Mouse (Mus musculus): ENCODE data around the gene Csrp1. TPM values are rescaled to one million over a fixed set of nuclear protein-coding genes. Genes with fewer than 3 reads are reported as not detected.

Csrp1 gene
- polyA plus RNA-seq (2015; fragmentation: Nextera tagmentation; extraction: Ambion mirVana), result 225 and 236 TPM in 2 replicates

DNA sequence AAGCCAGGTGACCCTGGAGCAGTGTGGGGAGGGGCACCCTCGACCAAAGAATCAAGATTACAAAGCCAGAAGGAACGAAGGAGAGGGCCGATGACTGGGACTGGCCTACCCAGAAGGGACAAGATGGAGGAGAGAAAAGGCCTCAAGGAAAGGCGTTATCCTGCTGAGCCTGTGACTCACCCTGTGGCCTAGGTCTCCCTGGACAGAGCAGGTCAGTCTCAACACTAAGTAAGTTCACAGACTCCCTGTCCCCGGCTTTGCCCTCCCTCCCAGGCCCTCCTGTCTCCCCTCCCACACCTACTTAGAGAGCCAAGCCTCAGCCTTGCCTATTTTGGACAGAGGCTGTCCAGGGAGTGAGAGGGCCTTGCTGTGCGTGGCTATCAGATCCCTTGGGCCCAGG lies at the start of gene Csrp1:
Csrp1 (plus strand) TSS at position 79 of the 400 bp plus-strand sequence.
- no peak within 1 kb of the TSS for H3K9ac ChIP-seq
- ATAC-seq (ENCODE audit: insufficient read depth, low FRiP score, low read depth), result no peak
- no peak within 1 kb of the TSS for H3K27ac ChIP-seq
- peak within 1 kb of the TSS; percentile 11; the same call in 1 of the 2 replicates for H3K4me2 ChIP-seq
- H3K27me3 ChIP-seq (replicated peaks), result no peaks in the 10 kb centered on the region
- no peak within 1 kb of the TSS for H3K4me3 ChIP-seq (replicated peaks)
- H3K9me3 ChIP-seq, result no peaks in the 10 kb centered on the region
- no peaks in the 10 kb centered on the region for H3K36me3 ChIP-seq
- H3K4me1 ChIP-seq, result 0 out of 2 replicates have a peak, but pooled peaks cover 3% of the 10 kb centered on the region
- 59% methylated on average over 6 of the region's 6 CpGs for WGBS

DNA sequence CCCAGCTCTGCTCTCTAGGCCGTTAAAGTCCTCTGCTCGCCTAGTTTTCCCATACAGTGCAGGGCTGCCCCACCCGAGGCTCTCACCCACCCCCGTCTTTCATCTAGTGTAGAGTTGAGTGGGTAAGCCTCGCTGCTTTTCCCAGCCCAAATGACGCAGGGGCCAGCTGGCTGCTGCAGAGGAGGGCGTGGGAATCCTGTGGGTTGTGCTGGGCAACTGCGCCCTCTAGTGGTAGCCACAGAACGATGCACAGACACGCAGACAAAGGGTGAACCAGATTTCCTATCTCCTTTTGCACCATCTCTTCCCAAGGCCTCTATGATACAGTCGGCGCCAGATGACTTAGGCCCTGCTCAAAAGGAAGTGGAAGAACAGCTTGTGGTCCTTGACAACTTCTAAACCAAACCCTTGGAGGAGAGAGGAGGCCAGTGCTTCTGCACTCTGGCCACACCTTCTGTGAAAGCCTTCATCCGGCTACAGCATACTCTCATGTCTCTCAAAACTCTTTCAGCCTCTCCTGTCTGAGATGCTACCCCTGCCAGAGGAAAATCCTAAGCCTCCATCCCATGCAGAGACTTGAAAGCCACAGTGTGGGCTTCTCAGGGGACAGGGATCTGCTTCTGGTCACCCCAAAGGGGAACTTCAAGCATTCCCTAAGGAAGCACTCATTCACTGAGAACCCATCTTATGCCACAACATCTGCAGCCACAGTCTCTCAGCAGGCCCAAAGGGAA lies 49.3 kb upstream of the Csrp1 start:
- Histone ChIP-seq H3K36me3 (no peaks in the 10 kb centered on the region), H3K4me3 (replicated peaks) (no peak overlapping the region), H3K9ac (no peak overlapping the region), H3K27ac (no peak overlapping the region), H3K27me3 (replicated peaks) (no peaks in the 10 kb centered on the region), H3K9me3 (no peaks in the 10 kb centered on the region), H3K4me2 (peak overlapping the region; percentile 31), H3K4me1 (0 out of 2 replicates have a peak, but pooled peaks cover 14% of the 10 kb centered on the region)
- peak; percentile 62 for ATAC-seq (ENCODE audit: insufficient read depth, low FRiP score, low read depth)
- 7% methylated on average over 13 of the region's 13 CpGs for WGBS

DNA sequence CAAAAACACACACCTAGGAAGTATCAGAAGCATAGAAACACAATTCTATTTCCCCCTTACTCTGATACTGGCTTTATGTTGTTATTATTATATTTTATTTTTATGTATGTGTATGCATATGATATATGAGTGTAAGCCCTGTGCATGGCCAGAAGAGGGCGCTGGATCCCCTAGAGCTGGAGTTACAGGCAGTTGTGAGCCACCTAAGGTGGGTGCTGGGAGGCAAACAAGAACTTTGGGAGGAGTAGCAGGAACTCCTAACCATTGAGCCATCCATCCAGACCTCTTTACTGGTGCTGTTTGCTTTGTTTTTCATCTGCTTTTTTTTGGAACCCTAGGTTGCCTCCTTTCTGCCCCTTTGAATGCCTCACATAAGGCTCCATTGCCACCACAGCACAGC lies 48.5 kb upstream of the Csrp1 start:
- Histone ChIP-seq H3K4me2 (no peak overlapping the region), H3K27ac (no peak overlapping the region), H3K27me3 (replicated peaks) (no peaks in the 10 kb centered on the region), H3K9me3 (no peaks in the 10 kb centered on the region), H3K9ac (no peak overlapping the region), H3K4me1 (0 out of 2 replicates have a peak, but pooled peaks cover 14% of the 10 kb centered on the region), H3K4me3 (replicated peaks) (no peak overlapping the region), H3K36me3 (no peaks in the 10 kb centered on the region)
- no peak for ATAC-seq (ENCODE audit: insufficient read depth, low FRiP score, low read depth)
- 19% methylated on average over 1 of the region's 1 CpGs for WGBS

DNA sequence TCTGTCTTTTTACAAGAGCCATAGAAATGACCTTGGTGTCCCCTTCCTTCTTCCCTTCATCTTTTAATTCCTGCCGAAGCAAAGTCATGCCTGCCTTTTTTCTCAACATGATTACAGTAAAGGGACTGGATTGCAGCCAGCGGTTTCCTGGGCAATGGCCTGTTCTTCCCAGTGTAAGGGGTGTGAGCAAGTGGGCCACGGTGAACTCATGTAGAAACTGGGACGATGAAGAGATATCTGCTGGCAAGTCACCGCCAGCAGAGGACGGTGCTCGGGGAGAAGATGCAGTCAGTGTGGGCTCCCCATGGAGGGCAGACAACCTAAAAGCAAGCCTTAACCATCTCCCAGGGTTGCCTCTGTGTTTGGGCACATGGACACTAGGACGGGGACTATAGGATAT lies 47.9 kb upstream of the Csrp1 start:
- 65% methylated on average over 8 of the region's 8 CpGs for WGBS
- no peak overlapping the region for H3K27ac ChIP-seq

DNA sequence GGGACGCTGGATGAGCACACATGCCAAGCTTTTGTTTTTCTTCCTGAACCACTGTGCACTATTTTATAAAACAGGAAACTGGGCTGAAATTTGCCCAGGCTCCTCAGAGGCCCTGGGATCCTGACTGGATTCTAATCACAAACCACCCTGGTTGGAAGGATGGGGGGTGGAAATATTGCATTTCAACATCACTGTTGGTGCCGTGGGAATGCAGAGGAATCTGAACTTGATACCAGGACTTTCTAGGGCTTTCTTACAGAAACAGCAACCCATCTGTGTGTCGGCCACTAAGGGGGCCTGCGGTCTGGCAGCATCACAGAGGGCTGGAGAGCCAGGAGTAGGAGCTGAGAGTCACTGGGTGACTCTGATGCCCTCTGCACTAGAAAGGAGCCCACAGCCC lies 47.5 kb upstream of the Csrp1 start:
- H3K36me3 ChIP-seq, result no peaks in the 10 kb centered on the region
- 0 out of 2 replicates have a peak, but pooled peaks cover 14% of the 10 kb centered on the region for H3K4me1 ChIP-seq
- H3K4me3 ChIP-seq (replicated peaks), result no peak overlapping the region
- H3K27ac ChIP-seq, result no peak overlapping the region
- no peak overlapping the region for H3K9ac ChIP-seq
- no peak for ATAC-seq (ENCODE audit: insufficient read depth, low FRiP score, low read depth)
- 79% methylated on average over 4 of the region's 4 CpGs for WGBS
- no peaks in the 10 kb centered on the region for H3K27me3 ChIP-seq (replicated peaks)
- no peak overlapping the region for H3K4me2 ChIP-seq
- no peaks in the 10 kb centered on the region for H3K9me3 ChIP-seq

More for the DNA sequence above, 47.9 kb upstream of the Csrp1 start:
- H3K4me3 ChIP-seq (replicated peaks), result no peak overlapping the region
- no peaks in the 10 kb centered on the region for H3K9me3 ChIP-seq
- no peak overlapping the region for H3K9ac ChIP-seq
- no peaks in the 10 kb centered on the region for H3K36me3 ChIP-seq
- ATAC-seq (ENCODE audit: insufficient read depth, low FRiP score, low read depth), result no peak
- H3K4me2 ChIP-seq, result no peak overlapping the region
- H3K27me3 ChIP-seq (replicated peaks), result no peaks in the 10 kb centered on the region
- H3K4me1 ChIP-seq, result 0 out of 2 replicates have a peak, but pooled peaks cover 14% of the 10 kb centered on the region

DNA sequence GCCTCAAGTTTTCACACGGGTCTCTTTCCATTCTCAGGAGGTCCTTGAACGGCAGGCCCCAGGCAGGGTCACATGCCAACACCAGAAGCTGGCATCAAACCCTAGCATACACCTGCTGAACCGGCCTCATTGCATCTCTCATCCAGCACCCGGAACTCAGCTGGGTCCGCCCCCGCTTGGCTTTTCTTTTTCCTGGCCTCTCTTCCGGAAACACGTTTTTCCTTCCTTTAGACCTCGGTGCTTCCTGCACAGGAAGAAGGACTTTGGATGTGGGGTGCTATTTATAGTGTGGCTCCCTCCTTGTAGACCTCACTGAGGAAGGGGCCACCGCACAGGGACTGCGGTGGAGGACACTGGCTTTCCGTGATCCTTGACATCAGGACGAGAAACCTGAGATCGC lies 46.4 kb upstream of the Csrp1 start:
- H3K27me3 ChIP-seq (replicated peaks), result no peaks in the 10 kb centered on the region
- no peak overlapping the region for H3K4me3 ChIP-seq (replicated peaks)
- 0 out of 2 replicates have a peak, but pooled peaks cover 14% of the 10 kb centered on the region for H3K4me1 ChIP-seq
- no peak overlapping the region for H3K27ac ChIP-seq
- no peak for ATAC-seq (ENCODE audit: insufficient read depth, low FRiP score, low read depth)
- H3K36me3 ChIP-seq, result no peaks in the 10 kb centered on the region
- H3K9ac ChIP-seq, result no peak overlapping the region
- H3K9me3 ChIP-seq, result no peaks in the 10 kb centered on the region
- H3K4me2 ChIP-seq, result no peak overlapping the region
- 76% methylated on average over 14 of the region's 14 CpGs for WGBS

DNA sequence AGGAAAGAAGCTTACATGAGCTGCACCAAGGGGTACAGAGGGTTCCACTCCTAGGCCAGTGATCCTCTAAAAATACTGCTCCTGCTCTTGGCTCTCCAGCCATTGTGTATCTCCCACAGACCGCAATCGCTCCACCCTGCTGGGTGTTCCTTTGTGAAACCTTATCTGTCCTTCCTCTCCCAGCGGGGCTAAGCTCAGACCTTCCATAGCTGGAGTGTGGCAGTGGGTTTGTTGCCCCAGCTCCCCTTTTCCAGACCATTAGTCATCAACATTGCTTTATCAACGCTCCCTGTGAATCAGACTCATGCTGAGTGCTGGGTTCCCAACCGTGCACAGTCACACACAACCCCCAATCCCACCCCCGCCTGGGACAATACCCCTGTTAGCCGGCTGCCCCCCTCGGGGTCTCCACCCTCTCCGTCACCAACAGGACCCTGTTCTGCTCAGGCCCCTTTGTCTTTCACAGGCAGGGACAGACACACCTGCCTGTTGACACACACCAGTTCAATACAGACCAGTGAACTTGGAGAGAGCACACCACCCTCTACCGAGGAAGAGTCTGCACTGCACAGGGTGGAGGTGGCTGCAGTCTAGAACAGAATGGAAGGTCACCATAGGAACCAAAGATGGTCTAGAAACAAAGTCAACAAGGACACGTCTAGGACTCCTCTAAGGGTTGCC lies 44.3 kb upstream of the Csrp1 start:
- Histone ChIP-seq H3K4me3 (replicated peaks) (no peak overlapping the region), H3K4me2 (no peak overlapping the region), H3K4me1 (0 out of 2 replicates have a peak, but pooled peaks cover 4% of the 10 kb centered on the region), H3K36me3 (no peaks in the 10 kb centered on the region), H3K9ac (no peak overlapping the region), H3K9me3 (no peaks in the 10 kb centered on the region), H3K27me3 (replicated peaks) (no peaks in the 10 kb centered on the region), H3K27ac (no peak overlapping the region)
- 48% methylated on average over 11 of the region's 11 CpGs for WGBS
- ATAC-seq (ENCODE audit: insufficient read depth, low FRiP score, low read depth), result peak; percentile 33; the same call in 1 of the 2 replicates

DNA sequence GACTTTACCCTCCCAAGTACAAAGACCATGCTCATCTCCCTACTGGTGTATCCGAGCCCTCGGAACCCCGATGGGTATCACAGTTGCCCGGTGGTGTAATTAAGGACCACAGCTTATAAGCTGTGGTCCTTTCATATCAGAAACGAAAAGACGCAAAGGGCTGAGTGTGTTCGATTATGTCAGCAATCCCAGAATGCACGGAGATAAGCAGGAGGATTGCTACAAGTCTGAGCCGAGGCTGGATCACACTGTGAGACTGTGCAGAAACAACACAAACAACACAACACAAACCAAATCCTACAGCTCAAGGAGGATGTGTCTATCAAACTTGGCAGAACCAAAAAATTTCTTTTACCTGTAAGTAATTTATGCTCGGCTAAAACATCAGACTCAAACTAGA lies 43.6 kb upstream of the Csrp1 start:
- 0 out of 2 replicates have a peak, but pooled peaks cover 4% of the 10 kb centered on the region for H3K4me1 ChIP-seq
- H3K4me2 ChIP-seq, result no peak overlapping the region
- H3K9ac ChIP-seq, result no peak overlapping the region
- H3K36me3 ChIP-seq, result no peaks in the 10 kb centered on the region
- H3K27ac ChIP-seq, result no peak overlapping the region
- H3K27me3 ChIP-seq (replicated peaks), result no peaks in the 10 kb centered on the region
- WGBS, result 84% methylated on average over 10 of the region's 10 CpGs
- H3K4me3 ChIP-seq (replicated peaks), result no peak overlapping the region
- no peaks in the 10 kb centered on the region for H3K9me3 ChIP-seq
- ATAC-seq (ENCODE audit: insufficient read depth, low FRiP score, low read depth), result no peak

DNA sequence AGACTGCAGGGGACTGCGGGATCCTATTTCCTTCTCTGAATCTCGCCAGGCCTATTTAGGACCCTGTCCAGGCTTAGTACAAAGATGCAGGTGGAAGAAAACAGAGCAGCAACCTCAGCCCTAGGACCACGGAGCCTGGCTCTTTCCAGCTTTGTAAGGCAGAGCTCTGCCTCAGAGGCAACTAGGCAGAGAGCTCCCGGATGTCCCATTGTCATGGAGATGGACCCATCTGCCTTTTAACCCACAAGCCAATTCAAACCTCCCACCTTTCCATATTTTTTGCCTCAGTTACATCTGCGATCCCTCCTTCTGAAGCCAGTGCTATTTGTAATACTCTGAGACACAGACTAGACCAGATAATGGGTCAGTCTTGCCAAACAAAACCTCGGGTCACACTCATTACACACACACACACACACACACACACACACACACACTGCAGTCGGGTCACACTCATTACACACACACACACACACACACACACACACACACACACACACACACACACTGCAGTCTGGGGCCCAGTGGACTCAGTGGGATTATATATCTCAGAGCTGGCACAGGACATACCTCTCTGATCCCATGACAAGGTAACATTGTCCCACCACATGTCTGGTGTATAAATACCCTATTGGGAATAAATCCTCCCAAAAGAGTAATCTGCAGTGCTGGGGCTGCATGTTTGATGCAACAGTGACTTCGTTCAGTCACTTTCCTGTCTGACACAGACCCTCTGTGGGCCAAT lies 42.8 kb upstream of the Csrp1 start:
- Histone ChIP-seq H3K36me3 (no peaks in the 10 kb centered on the region), H3K4me1 (no peaks in the 10 kb centered on the region), H3K27me3 (replicated peaks) (no peaks in the 10 kb centered on the region), H3K4me3 (replicated peaks) (no peak overlapping the region), H3K9me3 (no peaks in the 10 kb centered on the region), H3K27ac (no peak overlapping the region), H3K9ac (no peak overlapping the region), H3K4me2 (no peak overlapping the region)
- ATAC-seq (ENCODE audit: insufficient read depth, low FRiP score, low read depth), result no peak
- 54% methylated on average over 8 of the region's 8 CpGs for WGBS

DNA sequence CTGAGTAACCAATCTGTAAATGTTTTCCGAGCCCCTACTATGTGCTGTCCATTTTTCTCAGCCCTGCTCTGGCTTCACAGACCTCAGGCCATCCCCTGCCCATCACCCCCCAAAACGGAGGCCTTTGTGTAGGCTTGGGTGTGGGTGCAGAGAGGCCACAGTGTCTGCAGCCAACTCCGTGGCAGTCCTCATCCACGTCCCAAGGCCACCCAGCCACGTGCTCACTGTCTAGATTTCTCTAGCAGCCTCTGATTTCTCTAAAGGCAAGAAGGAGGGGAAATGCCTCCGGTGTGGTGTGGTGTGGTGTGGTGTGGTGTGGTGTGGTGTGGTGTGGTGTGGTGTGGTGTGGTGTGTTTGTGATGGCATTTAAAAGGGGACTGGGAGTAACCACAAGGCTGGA lies 41.7 kb upstream of the Csrp1 start:
- H3K4me1 ChIP-seq, result no peaks in the 10 kb centered on the region
- H3K27me3 ChIP-seq (replicated peaks), result no peaks in the 10 kb centered on the region
- WGBS, result 75% methylated on average over 6 of the region's 6 CpGs
- H3K4me2 ChIP-seq, result no peak overlapping the region
- no peak overlapping the region for H3K9ac ChIP-seq
- ATAC-seq (ENCODE audit: insufficient read depth, low FRiP score, low read depth), result no peak
- H3K9me3 ChIP-seq, result no peaks in the 10 kb centered on the region
- no peak overlapping the region for H3K27ac ChIP-seq
- no peak overlapping the region for H3K4me3 ChIP-seq (replicated peaks)
- H3K36me3 ChIP-seq, result no peaks in the 10 kb centered on the region

DNA sequence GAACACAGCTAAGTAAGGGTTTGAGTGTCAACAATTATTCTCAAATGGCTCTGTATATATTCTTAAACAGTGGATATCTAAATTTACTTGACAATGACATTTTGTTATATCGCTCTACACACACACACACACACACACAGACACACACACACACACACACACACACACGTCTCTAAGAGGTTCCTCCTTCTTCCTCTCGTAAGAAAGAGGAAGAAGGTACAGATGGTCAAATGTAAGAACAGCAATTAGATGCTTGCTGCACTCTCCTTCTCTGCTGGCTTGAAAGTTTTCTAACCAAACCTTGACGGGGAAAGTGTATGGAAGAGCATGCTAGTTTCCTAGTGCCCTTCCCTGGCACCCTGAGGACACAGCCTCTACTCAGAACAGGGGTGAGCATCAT lies 39.1 kb upstream of the Csrp1 start:
- WGBS, result 66% methylated on average over 4 of the region's 4 CpGs
- H3K36me3 ChIP-seq, result no peaks in the 10 kb centered on the region
- no peaks in the 10 kb centered on the region for H3K9me3 ChIP-seq
- H3K4me3 ChIP-seq (replicated peaks), result no peak overlapping the region
- ATAC-seq (ENCODE audit: insufficient read depth, low FRiP score, low read depth), result no peak
- H3K27me3 ChIP-seq (replicated peaks), result no peaks in the 10 kb centered on the region
- no peak overlapping the region for H3K27ac ChIP-seq
- no peak overlapping the region for H3K4me2 ChIP-seq
- no peak overlapping the region for H3K9ac ChIP-seq
- H3K4me1 ChIP-seq, result 0 out of 2 replicates have a peak, but pooled peaks cover 5% of the 10 kb centered on the region

DNA sequence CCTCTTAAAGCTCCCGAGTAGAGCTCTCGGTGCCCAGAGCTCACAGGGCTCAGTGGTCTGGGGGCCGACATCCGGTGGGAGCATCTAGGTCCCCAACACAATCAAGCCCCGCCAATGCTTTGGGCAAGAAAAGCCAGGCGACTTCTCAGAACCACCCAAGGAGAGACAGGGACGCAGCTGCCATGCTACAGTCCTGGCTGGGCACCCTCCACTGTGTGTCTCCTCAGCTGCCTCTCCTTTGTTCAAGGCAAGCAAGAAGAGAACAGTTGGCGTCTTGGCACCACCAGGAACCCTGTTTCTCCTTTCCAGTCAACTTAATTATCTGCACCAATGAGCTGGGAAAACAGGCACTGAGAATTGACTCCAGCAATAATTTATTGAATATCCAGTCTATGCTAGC lies 38.7 kb upstream of the Csrp1 start:
- no peak overlapping the region for H3K27ac ChIP-seq
- no peaks in the 10 kb centered on the region for H3K9me3 ChIP-seq
- WGBS, result 70% methylated on average over 8 of the region's 8 CpGs
- H3K4me3 ChIP-seq (replicated peaks), result no peak overlapping the region
- 0 out of 2 replicates have a peak, but pooled peaks cover 8% of the 10 kb centered on the region for H3K4me1 ChIP-seq
- ATAC-seq (ENCODE audit: insufficient read depth, low FRiP score, low read depth), result no peak
- no peak overlapping the region for H3K4me2 ChIP-seq
- H3K9ac ChIP-seq, result no peak overlapping the region
- no peaks in the 10 kb centered on the region for H3K27me3 ChIP-seq (replicated peaks)
- H3K36me3 ChIP-seq, result no peaks in the 10 kb centered on the region
